Comparison of ENCODE assay signal across 26 mouse cellular contexts in genomic region chr7:137013433-137013832, GRCm38 (mm10).
"Had no signal": no experiment of that assay in that cellular context is flagged by ENCODE, and none has a peak within 500 bp of the region (broad histone marks: within the 10 kb centered on the region; RNA-seq: fewer than 3 reads in every experiment).

No protein-coding gene starts in this region.

- H3K4me3 ChIP-seq: gastrocnemius, adult 2 months; heart, embryonic 13.5 days; heart, embryonic 15.5 days; hindbrain, embryonic 10.5 days; hindbrain, embryonic 12.5 days; intestine, embryonic 15.5 days; layer of hippocampus, adult 2 months; left cerebral cortex, adult 2 months; limb, embryonic 13.5 days; limb, embryonic 15.5 days; liver, embryonic 12.5 days had no signal

- H3K27me3 ChIP-seq: hindbrain, embryonic 12.5 days; intestine, embryonic 15.5 days; liver, embryonic 12.5 days had no signal

- H3K27ac ChIP-seq: gastrocnemius, adult 2 months; heart, embryonic 13.5 days; heart, embryonic 15.5 days; hindbrain, embryonic 10.5 days; hindbrain, embryonic 12.5 days; hindbrain, embryonic 14.5 days; intestine, embryonic 15.5 days; layer of hippocampus, adult 2 months; left cerebral cortex, adult 2 months; limb, embryonic 13.5 days; limb, embryonic 15.5 days; liver, embryonic 12.5 days; liver, embryonic 14.5 days had no signal

- ATAC-seq: hindbrain, embryonic 16.5 days; inflammation-experienced regulatory T-cells, adult 6 months; intestine, embryonic 15.5 days; intestine, postnatal 0 days; liver, embryonic 12.5 days had no signal

- DNase-seq: gastrocnemius, adult 2 months; gastrocnemius, postnatal 10 days; gastrocnemius, postnatal 25 days; heart, postnatal 14 days; heart, postnatal 4 days; kidney, adult 18-20 months; kidney, adult 8-10 months; kidney, postnatal 10 days; kidney, postnatal 25 days; kidney, postnatal 4 days had no signal

- H3K4me1 ChIP-seq: intestine, embryonic 15.5 days; liver, embryonic 12.5 days had no signal

- H3K9ac ChIP-seq: heart, embryonic 13.5 days; heart, embryonic 15.5 days; hindbrain, embryonic 12.5 days; hindbrain, embryonic 14.5 days; intestine, embryonic 15.5 days; limb, embryonic 13.5 days; limb, embryonic 15.5 days; liver, embryonic 12.5 days; liver, embryonic 14.5 days had no signal

- H3K36me3 ChIP-seq: heart, embryonic 13.5 days; heart, embryonic 15.5 days; hindbrain, embryonic 10.5 days; hindbrain, embryonic 12.5 days; intestine, embryonic 15.5 days; limb, embryonic 13.5 days; limb, embryonic 15.5 days; liver, embryonic 12.5 days had no signal

- H3K9me3 ChIP-seq: heart, embryonic 15.5 days; hindbrain, embryonic 10.5 days; hindbrain, embryonic 12.5 days; intestine, embryonic 15.5 days; limb, embryonic 13.5 days; limb, embryonic 15.5 days; liver, embryonic 12.5 days had no signal

- H3K4me2 ChIP-seq: heart, embryonic 11.5 days; heart, embryonic 13.5 days; heart, embryonic 15.5 days; hindbrain, embryonic 12.5 days; hindbrain, embryonic 14.5 days; intestine, embryonic 15.5 days; limb, embryonic 13.5 days; limb, embryonic 15.5 days; liver, embryonic 12.5 days had no signal
